Mouse (Mus musculus) urinary bladder, postnatal 36 days (tissue): ENCODE measurements around the gene Sept9.

ENCODE experiments used
- DNase-seq, 2 experiments: peaks; one replicate each; pipeline ENCODE4 v3.0.0; 2022; ENCODE audit warnings: low spot score in 2 of 2, mixed read lengths in 1 of 2

Sept9 gene

GRCm38 (mm10) chr11:117372537-117372936, 173.1 kb downstream of the Sept9 start:
- no peak for DNase-seq

DNA sequence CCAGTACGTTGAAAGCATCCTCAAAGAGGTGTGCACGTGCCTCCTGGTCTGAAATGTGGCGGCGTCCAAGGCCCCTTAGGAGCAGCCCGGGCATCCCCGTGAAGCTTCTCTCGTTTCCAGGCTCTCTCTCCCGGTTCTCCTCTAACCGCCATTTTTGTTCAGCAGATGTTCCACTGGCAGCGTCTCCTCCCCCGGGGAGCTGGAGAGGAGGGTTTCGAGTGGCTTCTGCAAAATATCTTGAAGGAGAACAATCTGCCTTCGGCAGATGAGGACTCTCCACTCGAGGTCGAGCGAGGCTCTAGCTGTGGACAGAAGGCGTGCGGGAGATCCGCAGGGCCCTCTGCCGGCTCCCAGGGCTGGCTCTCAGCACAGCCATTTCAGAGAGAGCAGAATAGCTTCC, 173.7 kb downstream of the Sept9 start:
- DNase-seq: no peak

GRCm38 (mm10) chr11:117373870-117374269, 174.4 kb downstream of the Sept9 start:
- no peak for DNase-seq

GRCm38 (mm10) chr11:117374288-117374687, 174.8 kb downstream of the Sept9 start:
- DNase-seq: no peak

DNA sequence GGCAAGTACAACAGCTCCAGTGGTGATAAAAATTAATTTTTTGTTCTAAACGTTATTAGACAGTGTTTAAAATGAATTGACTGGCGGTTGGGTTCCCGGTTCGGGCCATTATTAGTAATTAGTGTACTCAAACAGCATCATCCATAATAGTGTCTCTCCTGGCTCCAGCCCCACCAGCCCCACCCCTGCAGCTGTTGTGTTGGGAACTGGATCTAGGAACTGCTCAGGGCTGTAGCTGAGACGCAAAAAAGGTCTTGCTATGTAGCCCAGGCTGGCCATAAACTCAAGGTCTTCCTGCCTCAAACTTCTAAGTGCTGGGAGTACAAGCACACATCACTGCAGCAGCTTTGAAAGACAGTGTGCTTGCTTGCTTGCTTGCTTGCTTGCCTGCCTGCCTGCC, 180.3 kb downstream of the Sept9 start:
- no peak for DNase-seq

DNA sequence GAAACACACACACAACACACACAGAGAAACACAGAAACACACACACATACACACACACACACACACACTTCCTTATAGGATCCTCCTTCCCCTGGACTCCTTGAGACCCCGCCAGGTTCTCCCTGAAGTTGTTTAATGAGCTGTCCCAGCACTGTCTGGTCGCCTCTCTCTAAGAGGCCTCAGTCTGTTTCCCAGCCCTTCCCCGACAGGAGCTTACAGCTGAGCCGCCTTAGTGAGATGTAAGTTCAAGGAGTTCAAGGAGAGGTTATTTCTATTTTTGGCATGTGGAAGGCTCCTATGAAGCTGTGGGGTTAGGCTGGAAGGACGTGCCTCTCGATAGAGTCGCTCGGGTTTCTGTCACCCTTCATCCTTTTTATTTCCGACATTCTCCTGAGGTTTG, 184.8 kb downstream of the Sept9 start:
- no peak for DNase-seq

GRCm38 (mm10) chr11:117384897-117385296, 185.4 kb downstream of the Sept9 start:
- DNase-seq: peak; percentile 82 to 89

- no peak for DNase-seq
These were observed 186.1 kb downstream of the Sept9 start for GRCm38 (mm10) chr11:117385331-117386103.

GRCm38 (mm10) chr11:117387241-117387640, 187.8 kb downstream of the Sept9 start:
- DNase-seq: no peak

- DNase-seq: peak; percentile 10 to 52
These were observed 190.5 kb downstream of the Sept9 start for GRCm38 (mm10) chr11:117390001-117390402.

DNA sequence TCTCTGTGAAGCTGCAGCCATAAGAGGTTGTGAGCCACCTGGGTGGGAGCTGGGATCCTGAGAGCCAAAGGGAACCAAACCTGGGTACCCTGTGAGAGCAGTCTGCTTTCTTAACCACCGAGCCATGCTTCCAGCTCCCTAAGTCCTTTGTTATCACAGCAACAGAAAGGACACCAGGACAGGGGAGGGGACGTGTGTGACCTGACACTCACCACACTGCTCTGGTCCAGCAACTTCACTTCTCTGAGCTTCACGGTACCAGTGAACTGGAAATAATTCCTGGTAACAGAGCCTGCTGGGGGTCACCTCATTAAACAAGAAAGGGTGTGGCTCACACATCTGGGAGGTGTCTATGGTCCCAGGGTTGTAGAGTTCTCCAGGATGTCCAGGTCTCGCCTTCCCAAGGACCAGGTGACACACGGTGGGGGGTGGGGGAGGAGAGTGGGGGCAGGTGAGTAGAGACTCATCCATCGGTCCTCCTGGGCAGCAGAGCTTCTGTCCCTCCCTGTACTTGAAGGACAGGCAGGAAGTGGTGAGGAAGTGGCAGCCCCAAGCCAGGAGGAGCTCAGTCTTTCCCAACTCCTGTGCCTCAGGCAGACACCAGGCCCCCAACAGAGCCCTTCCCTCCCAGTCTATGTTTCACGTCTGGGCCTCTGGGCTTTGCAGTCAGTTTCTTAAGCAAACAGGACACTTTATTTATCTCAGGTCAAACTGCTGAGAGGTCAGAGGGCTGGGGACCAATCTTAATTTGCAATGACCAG, 191.5 kb downstream of the Sept9 start:
- no peak for DNase-seq

DNA sequence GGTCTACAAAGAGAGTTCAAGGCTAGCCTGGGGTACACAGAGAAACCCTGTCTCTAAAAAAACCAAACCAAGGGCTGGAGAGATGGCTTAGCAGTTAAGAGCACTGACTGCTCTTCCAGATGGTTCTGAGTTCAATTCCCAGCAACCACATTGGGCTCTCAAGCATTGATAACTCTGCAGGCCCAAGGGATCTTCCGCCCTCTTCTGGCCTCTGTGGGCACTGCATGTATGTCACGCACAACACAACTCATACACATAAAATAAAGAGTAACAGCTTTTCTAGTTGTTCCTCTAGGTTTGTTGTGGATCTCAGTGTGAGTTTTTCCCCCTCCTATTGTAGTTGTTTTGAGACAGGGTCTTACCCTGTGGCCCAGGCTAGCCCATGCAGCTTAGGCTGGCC, 192.8 kb downstream of the Sept9 start:
- no peak for DNase-seq

DNA sequence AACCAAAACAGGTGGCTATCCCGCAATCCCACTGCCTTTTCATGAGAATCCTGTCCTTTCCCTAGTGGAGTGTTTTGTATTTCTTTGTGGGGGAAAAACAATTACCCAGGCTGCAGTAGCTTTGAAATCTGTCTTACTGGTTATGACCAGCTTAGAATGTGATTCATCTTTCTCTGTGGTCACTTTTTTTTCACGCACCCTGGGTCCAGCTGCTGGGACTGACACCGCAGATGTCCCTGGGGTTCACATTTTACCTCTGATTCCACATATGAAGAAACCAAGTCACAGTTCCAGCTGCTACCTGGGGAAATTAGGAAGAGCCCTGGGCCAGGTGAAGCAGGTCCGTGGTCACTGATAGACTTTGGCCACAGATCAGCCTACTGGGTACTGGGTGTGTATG, 194.3 kb downstream of the Sept9 start:
- DNase-seq: no peak

GRCm38 (mm10) chr11:117394230-117395137, 195.0 kb downstream of the Sept9 start:
- no peak for DNase-seq

DNA sequence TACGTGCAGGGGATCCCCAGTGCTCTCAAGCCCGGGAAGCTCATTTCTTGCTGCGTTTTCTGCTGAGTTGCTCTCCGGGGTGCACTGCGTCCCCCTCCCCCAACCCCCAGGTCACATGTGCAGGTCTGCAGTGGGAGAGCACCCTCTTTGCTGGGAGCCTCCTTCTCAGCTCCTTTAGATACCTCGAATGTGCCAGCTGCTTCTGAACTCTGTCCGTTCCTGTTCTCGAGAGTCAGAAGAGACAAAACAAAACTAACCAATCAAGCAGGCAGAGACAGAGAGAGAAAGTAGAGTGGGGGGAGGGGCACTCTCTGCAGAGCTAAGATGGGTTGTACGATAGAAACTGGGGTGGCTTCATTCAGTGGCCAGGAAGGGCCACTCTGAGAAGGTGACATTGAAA, 195.8 kb downstream of the Sept9 start:
- DNase-seq: no peak

DNA sequence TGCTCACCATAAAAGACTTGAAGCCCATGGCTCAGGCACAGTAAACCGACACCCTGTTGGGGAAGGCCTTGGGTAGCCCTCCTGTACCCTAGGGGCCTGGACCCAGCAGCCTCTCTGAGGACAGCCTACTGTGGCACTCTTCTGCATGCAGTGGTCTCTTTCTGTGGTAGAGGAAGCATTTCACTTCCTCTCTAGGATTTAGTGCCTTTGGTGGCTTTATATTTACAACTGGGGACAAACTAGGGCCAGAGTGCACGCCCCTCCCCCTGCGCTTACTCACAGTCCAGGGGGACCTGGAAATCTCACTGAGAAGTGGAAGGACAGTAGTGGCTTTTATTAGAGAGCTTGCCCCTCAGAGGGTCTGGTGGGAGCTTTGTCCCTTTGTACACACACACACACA, 197.5 kb downstream of the Sept9 start:
- DNase-seq: no peak

GRCm38 (mm10) chr11:117397755-117398154, 198.3 kb downstream of the Sept9 start:
- DNase-seq: no peak

- DNase-seq: no peak
These were observed 198.7 kb downstream of the Sept9 start for GRCm38 (mm10) chr11:117398191-117398590.

DNA sequence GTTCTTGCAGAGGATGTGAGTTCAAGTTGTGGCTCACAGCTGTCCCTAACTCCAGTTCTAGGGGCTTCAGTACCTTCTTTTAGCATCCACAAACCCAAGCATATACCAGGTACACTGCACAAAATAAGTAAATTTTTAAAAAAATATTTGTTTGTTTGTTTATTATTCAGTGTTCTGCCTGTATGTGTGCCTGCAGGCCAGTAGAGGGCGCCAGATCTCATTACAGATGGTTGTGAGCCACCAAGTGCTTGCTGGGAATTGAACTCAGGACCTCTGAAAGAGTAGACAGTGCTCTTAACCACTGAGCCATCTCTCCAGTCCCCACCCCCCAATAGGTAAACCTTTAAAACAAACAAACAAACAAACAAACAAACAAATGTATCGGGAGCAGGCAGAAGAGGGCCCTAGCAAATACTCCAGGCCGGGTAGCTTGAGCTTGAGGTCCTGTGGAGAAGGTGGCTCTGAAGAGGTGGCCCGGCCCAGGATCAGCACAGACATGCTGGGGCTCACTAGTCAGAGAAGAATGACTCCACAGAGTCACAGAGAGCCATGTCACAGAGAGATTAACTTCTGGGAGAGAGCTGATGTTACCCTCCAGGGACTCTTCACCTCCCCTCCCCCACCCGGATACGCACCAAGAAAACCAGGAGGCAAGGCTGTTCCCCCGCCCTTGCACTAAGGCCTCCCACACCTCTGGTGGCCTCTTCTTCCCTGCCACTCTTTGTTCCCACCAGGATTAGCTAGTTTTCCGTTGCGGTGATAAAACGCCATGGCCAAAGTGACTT, 202.3 kb downstream of the Sept9 start:
- no peak for DNase-seq

- no peak for DNase-seq
These were observed 203.1 kb downstream of the Sept9 start for GRCm38 (mm10) chr11:117402550-117402949.

GRCm38 (mm10) chr11:117403073-117403472, 203.6 kb downstream of the Sept9 start:
- no peak for DNase-seq
